In genomic region chr15:85708843-85709242, GRCm38 (mm10) we compare ENCODE assay signal across 10 mouse cellular contexts. TPM values are rescaled to one million over a fixed set of nuclear protein-coding genes. Genes with fewer than 3 reads are reported as not detected.
A peak's percentile ranks its signal among the peaks of the same experiment; 100 is the strongest.
DNase-seq lines count a peak whose midpoint lies in the region; ATAC-seq and TF ChIP-seq lines count a peak whose summit lies in the region.
"Had no signal": no experiment of that assay in that cellular context is flagged by ENCODE, and none has a peak within 500 bp of the region (broad histone marks: within the 10 kb centered on the region; RNA-seq: fewer than 3 reads in every experiment).

No protein-coding gene starts in this region.

- DNase-seq in gastrocnemius, adult 2 months = no peak
- no peak for DNase-seq in gastrocnemius, adult 18-20 months (ENCODE audit: low spot score)
- DNase-seq in lung, embryonic 14.5 days = no peak
- DNase-seq in lung, postnatal 4 days = no peak
- DNase-seq in forebrain, postnatal 0 days = peak; percentile 30
- DNase-seq in urinary bladder, postnatal 4 days (ENCODE audit: low spot score in 2 of 2) = no peak
- no peak for DNase-seq in spleen, postnatal 4 days (ENCODE audit: low spot score in 2 of 2)

- H3K27me3 ChIP-seq in lung, embryonic 14.5 days (ENCODE audit: insufficient read depth, low read length) = no peaks in the 10 kb centered on the region
- no peaks in the 10 kb centered on the region for H3K27me3 ChIP-seq in forebrain, postnatal 0 days (ENCODE audit: insufficient read depth, low read length)
- H3K27me3 ChIP-seq in neural tube, embryonic 12.5 days (replicated peaks) = no peaks in the 10 kb centered on the region; the same call in none of the 2 replicates

- ATAC-seq in lung, embryonic 14.5 days (ENCODE audit: insufficient read depth) = peak; percentile 10
- ATAC-seq in forebrain, postnatal 0 days = peak; percentile 18
- ATAC-seq in neural tube, embryonic 12.5 days (ENCODE audit: low FRiP score, low read depth) = peak; percentile 48

- peak overlapping the region; percentile 5; the same call in 1 of the 2 replicates for H3K4me3 ChIP-seq in gastrocnemius, adult 2 months
- H3K4me3 ChIP-seq in lung, embryonic 14.5 days (ENCODE audit: low read depth, low read length) = no peak overlapping the region
- no peak overlapping the region for H3K4me3 ChIP-seq in forebrain, postnatal 0 days (ENCODE audit: low read depth, low read length)
- no peak overlapping the region for H3K4me3 ChIP-seq in neural tube, embryonic 12.5 days
- H3K4me3 ChIP-seq: limb, embryonic 12.5 days had no signal

- peaks cover 39% of the 10 kb centered on the region for H3K36me3 ChIP-seq in lung, embryonic 14.5 days (ENCODE audit: insufficient read depth)
- H3K36me3 ChIP-seq in forebrain, postnatal 0 days (ENCODE audit: insufficient read depth) = peaks cover 34% of the 10 kb centered on the region
- H3K36me3 ChIP-seq in neural tube, embryonic 12.5 days = peaks cover 35% of the 10 kb centered on the region

- TF ChIP-seq CTCF in gastrocnemius, adult 2 months (IDR thresholded peaks at IDR 0.05) = no peak
- no peak for TF ChIP-seq CTCF in lung, embryonic 14.5 days (IDR thresholded peaks at IDR 0.05; ENCODE audit: low read depth)
- no peak for TF ChIP-seq CTCF in forebrain, postnatal 0 days (IDR thresholded peaks at IDR 0.05; ENCODE audit: low read depth)

- H3K4me1 ChIP-seq in lung, embryonic 14.5 days (ENCODE audit: insufficient read depth) = peaks cover 3% of the 10 kb centered on the region; the same call in 1 of the 2 replicates
- 0 out of 2 replicates have a peak, but pooled peaks cover 5% of the 10 kb centered on the region for H3K4me1 ChIP-seq in forebrain, postnatal 0 days (ENCODE audit: insufficient read depth)
- H3K4me1 ChIP-seq in neural tube, embryonic 12.5 days = peaks cover 11% of the 10 kb centered on the region

- no peak overlapping the region for H3K9ac ChIP-seq in lung, embryonic 14.5 days
- no peak overlapping the region for H3K9ac ChIP-seq in forebrain, postnatal 0 days
- H3K9ac ChIP-seq in neural tube, embryonic 12.5 days = no peak overlapping the region
- H3K9ac ChIP-seq: limb, embryonic 12.5 days had no signal

- peak overlapping the region; percentile 84 for H3K27ac ChIP-seq in gastrocnemius, adult 2 months
- no peak overlapping the region for H3K27ac ChIP-seq in lung, embryonic 14.5 days (ENCODE audit: low read depth)
- peak overlapping the region; percentile 57 for H3K27ac ChIP-seq in forebrain, postnatal 0 days (ENCODE audit: low read depth, low read length)
- peak overlapping the region; percentile 15; the same call in 1 of the 2 replicates for H3K27ac ChIP-seq in neural tube, embryonic 12.5 days
- H3K27ac ChIP-seq: limb, embryonic 12.5 days had no signal

- H3K4me2 ChIP-seq in lung, embryonic 14.5 days = no peak overlapping the region
- H3K4me2 ChIP-seq in forebrain, postnatal 0 days (ENCODE audit: low read depth) = no peak overlapping the region
- no peak overlapping the region for H3K4me2 ChIP-seq in neural tube, embryonic 12.5 days (replicated peaks)
- H3K4me2 ChIP-seq: limb, embryonic 12.5 days had no signal

- 70% methylated on average over 4 of the region's 4 CpGs for WGBS in lung, embryonic 14.5 days
- WGBS in forebrain, postnatal 0 days = 83% methylated on average over 4 of the region's 4 CpGs
- 87% methylated on average over 4 of the region's 4 CpGs for WGBS in neural tube, embryonic 12.5 days

- H3K9me3 ChIP-seq in lung, embryonic 14.5 days (ENCODE audit: low read depth, low read length) = no peaks in the 10 kb centered on the region
- no peaks in the 10 kb centered on the region for H3K9me3 ChIP-seq in forebrain, postnatal 0 days (ENCODE audit: low read length)
- H3K9me3 ChIP-seq in neural tube, embryonic 12.5 days = no peaks in the 10 kb centered on the region
- H3K9me3 ChIP-seq: G1E; limb, embryonic 12.5 days had no signal

- intact Hi-C loops in gastrocnemius, adult 2 months (cut with DNase I) = loop anchor here (5.0 kb wide), 1 partner anchor 37 kb away; no protein-coding TSS in a partner anchor

RNA-seq across cellular contexts. Expression of gene Ppara, which starts 25.9 kb away (rescaled TPM):
- 10 to 100 TPM; 15.4 to 47.2 TPM for total RNA-seq in gastrocnemius, adult 2 months (2021)
- 10 to 100 TPM; 21.9 to 22.2 TPM for total RNA-seq in gastrocnemius, adult 18-20 months (2021)
- 2.7 and 3.3 TPM in 2 replicates for polyA plus RNA-seq in lung, embryonic 14.5 days (2014; fragmentation: Nextera tagmentation; extraction: Ambion mirVana)
- 0.92 and 1.7 TPM in 2 replicates for total RNA-seq in forebrain, postnatal 0 days (2014; rRNA removed)
- 1.9 and 2.0 TPM in 2 replicates for polyA plus RNA-seq in forebrain, postnatal 0 days (2015; fragmentation: Nextera tagmentation; extraction: Ambion mirVana)
- 1.1 and 1.5 TPM in 2 replicates for polyA plus RNA-seq in neural tube, embryonic 12.5 days (2016; fragmentation: Nextera tagmentation; extraction: Ambion mirVana)
- polyA plus RNA-seq: G1E had no signal
